Mouse (Mus musculus) cerebellum, adult 2 months (tissue): ENCODE measurements around the gene Atp2b2. TPM values are rescaled to one million over a fixed set of nuclear protein-coding genes. Genes with fewer than 3 reads are reported as not detected.

ENCODE experiments used
- DNase-seq, 2 experiments: peaks; one replicate each; pipeline ENCODE4 v3.0.0; 2021
- H3K27ac ChIP-seq: fragments of 200-500 bp; 2 replicates; pipeline ENCODE4 v1.5.1; 2012; ENCODE audit warnings: low read length, control low read depth, inconsistent platforms; ENCODE audit not compliant: insufficient read depth
- H3K27me3 ChIP-seq: fragments of 200-500 bp; 2 replicates; pipeline ENCODE4 v1.6.1; 2012; ENCODE audit warnings: inconsistent platforms, mild to moderate bottlenecking, low read length, moderate library complexity; ENCODE audit not compliant: control insufficient read depth, insufficient read depth
- H3K4me1 ChIP-seq: fragments of 200-500 bp; 2 replicates; pipeline ENCODE4 v1.6.1; 2011; ENCODE audit warnings: low read length; ENCODE audit not compliant: control insufficient read depth, insufficient read depth
- H3K4me3 ChIP-seq: fragments of 200-500 bp; replicated peaks from 2 replicates; pipeline ENCODE3; 2011; ENCODE audit warnings: mild to moderate bottlenecking, low read depth, low read length, control low read depth; ENCODE audit not compliant: insufficient read depth
- CTCF ChIP-seq: fragments of 200-500 bp; IDR thresholded peaks from 2 replicates; pipeline ENCODE4 v1.5.1; 2011; ENCODE audit warnings: low read depth, mild to moderate bottlenecking, control low read depth, low read length, moderate library complexity, borderline replicate concordance; ENCODE audit not compliant: insufficient read depth
- POLR2A ChIP-seq: fragments of 200-500 bp; IDR thresholded peaks from 2 replicates; pipeline ENCODE4 v1.6.1; 2011; ENCODE audit warnings: low read length, control low read depth, borderline replicate concordance; ENCODE audit not compliant: insufficient read depth
- WGBS: fragments of 180-500 bp; shearing (Covaris S2); methylation state at CpG from one replicate; pipeline ENCODE4 v1.1.7; 2018; 5-methylcytosine and 5-hydroxymethylcytosine counted together
- polyA plus RNA-seq: library from polyadenylated mRNA; depleted of rRNA; stranded (reverse); fragments of >200 nt; gene quantifications from 2 replicates; pipeline ENCODE4 v1.2.3, GENCODE M21; 2012

Gene Atp2b2
- polyA plus RNA-seq, 1 experiment: 217 TPM

- 67% methylated on average over 17 of the region's 17 CpGs for WGBS
- Histone ChIP-seq H3K4me1 (peaks cover 3% of the 10 kb centered on the region; the same call in 1 of the 2 replicates), H3K27ac (no peak overlapping the region), H3K4me3 (no peak overlapping the region), H3K27me3 (no peaks in the 10 kb centered on the region)
- no peak for DNase-seq
- TF ChIP-seq CTCF (no peak), POLR2A (no peak)
These were observed 293.2 kb downstream of the Atp2b2 start for GRCm38 (mm10) chr6:113749119-113749685.

- no peaks in the 10 kb centered on the region for H3K27me3 ChIP-seq
- 54% methylated on average over 26 of the region's 26 CpGs for WGBS
- no peak overlapping the region for H3K4me3 ChIP-seq
- peaks cover 3% of the 10 kb centered on the region; the same call in 1 of the 2 replicates for H3K4me1 ChIP-seq
- no peak for DNase-seq
- no peak overlapping the region for H3K27ac ChIP-seq
- TF ChIP-seq CTCF (no peak), POLR2A (no peak)
These were observed 294.1 kb downstream of the Atp2b2 start for GRCm38 (mm10) chr6:113748351-113748750.

GRCm38 (mm10) chr6:113747284-113747683 lies 295.1 kb downstream of the Atp2b2 start:
- DNase-seq: no peak
- peaks cover 3% of the 10 kb centered on the region; the same call in 1 of the 2 replicates for H3K4me1 ChIP-seq
- no peak overlapping the region for H3K27ac ChIP-seq
- no peak overlapping the region for H3K4me3 ChIP-seq
- WGBS: 55% methylated on average over 14 of the region's 14 CpGs
- TF ChIP-seq CTCF: no peak
- no peak for TF ChIP-seq POLR2A
- H3K27me3 ChIP-seq: no peaks in the 10 kb centered on the region

- Histone ChIP-seq H3K4me3 (no peak overlapping the region), H3K27me3 (no peaks in the 10 kb centered on the region), H3K4me1 (peaks cover 3% of the 10 kb centered on the region; the same call in 1 of the 2 replicates), H3K27ac (no peak overlapping the region)
- DNase-seq: no peak
- no peak for TF ChIP-seq POLR2A
- TF ChIP-seq CTCF: no peak
These were observed 297.3 kb downstream of the Atp2b2 start for GRCm38 (mm10) chr6:113745117-113745516.

GRCm38 (mm10) chr6:113743111-113743510 lies 299.3 kb downstream of the Atp2b2 start:
- WGBS: 36% methylated on average over 1 of the region's 1 CpGs
- no peak for TF ChIP-seq CTCF
- TF ChIP-seq POLR2A: no peak
- Histone ChIP-seq H3K27ac (no peak overlapping the region), H3K27me3 (no peaks in the 10 kb centered on the region), H3K4me1 (no peaks in the 10 kb centered on the region), H3K4me3 (no peak overlapping the region)
- DNase-seq: no peak

GRCm38 (mm10) chr6:113742321-113742720 lies 300.1 kb downstream of the Atp2b2 start:
- DNase-seq: no peak
- no peak overlapping the region for H3K27ac ChIP-seq
- H3K4me1 ChIP-seq: no peaks in the 10 kb centered on the region
- 61% methylated on average over 1 of the region's 1 CpGs for WGBS
- TF ChIP-seq POLR2A: no peak
- no peak for TF ChIP-seq CTCF
- H3K4me3 ChIP-seq: no peak overlapping the region
- H3K27me3 ChIP-seq: no peaks in the 10 kb centered on the region

- TF ChIP-seq CTCF (no peak), POLR2A (no peak)
- no peak overlapping the region for H3K27ac ChIP-seq
These were observed 301.0 kb downstream of the Atp2b2 start for GRCm38 (mm10) chr6:113741425-113741824.

More at GRCm38 (mm10) chr6:113741425-113741824, 301.0 kb downstream of the Atp2b2 start:
- no peaks in the 10 kb centered on the region for H3K27me3 ChIP-seq
- 68% methylated on average over 2 of the region's 2 CpGs for WGBS
- no peaks in the 10 kb centered on the region for H3K4me1 ChIP-seq
- no peak overlapping the region for H3K4me3 ChIP-seq
- DNase-seq: no peak
